Mouse (Mus musculus) urinary bladder, postnatal 4 days (tissue): Measurements from ENCODE around the gene Srsf10.

ENCODE experiments used
- DNase-seq, 2 experiments: peaks; one replicate each; pipeline ENCODE4 v3.0.0; 2021 to 2022; ENCODE audit warnings: low spot score in 2 of 2

Gene Srsf10

DNA sequence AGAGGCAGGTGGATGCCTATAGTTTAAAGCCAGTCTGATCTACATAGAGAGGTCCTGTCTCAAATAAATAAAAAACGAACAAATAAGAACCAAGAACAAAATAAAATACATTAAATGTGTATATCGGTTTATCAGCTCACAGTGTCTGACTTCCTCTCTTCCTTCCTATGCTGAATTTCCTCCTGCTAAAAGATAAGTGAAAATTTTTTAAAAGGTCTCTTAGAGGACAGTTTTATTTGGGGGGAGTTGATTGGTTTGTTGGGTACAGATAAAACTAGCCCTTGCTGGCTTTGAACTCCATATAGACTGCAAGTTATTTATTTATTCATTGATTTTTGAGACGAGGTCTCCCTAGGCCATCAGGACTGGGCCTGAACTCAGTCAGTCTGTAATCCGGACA is 57.9 kb downstream of the Srsf10 start:
- DNase-seq: no peak

DNA sequence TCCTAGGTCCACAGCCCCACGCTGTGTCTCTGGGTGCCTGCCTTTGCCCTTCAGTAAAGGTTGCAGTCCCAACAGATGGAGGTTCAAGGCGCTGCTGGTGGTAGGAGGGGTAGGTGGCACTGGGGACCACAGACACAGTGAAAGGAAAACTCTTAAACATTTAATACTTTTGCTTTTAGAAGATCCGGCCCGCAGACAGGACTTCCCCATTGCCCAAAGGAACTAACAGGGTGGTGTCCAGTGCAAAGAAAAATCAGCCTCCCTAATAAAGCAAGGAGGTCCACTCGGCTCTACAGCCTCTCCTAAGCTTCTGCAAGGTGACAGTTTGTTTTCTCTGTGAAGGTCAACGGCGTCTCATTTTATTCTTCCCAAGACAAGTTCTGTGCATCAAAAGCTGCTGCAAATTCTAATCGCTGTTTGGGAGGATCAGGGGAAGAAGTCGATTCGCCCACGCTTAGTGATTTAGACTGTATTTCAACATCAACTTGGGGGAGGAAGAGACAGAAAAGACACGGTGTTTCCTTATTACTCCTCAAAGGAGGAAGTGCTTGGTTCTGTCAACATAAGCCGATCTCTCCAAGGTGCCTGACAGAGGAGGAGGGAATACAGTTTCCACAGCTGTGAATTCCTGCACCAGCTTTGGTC is 63.2 kb downstream of the Srsf10 start:
- DNase-seq: no peak

DNA sequence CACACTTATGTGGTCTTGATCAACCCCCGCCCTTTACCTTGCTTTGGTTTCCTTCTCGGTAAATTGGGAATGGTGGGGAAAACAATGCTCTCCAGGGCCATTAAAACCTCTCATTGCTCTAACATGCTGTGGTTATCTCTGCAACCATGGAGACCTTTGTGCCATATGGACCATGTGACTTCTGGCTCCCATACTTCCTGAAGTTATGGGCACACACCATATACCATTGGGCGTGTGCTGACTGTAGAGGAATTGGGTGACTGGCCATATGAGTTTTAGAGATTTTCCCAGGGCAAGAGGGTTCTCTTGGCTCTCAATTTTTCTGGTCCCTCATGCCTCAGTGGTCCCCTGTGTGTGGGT is 63.7 kb downstream of the Srsf10 start:
- DNase-seq: no peak
